Mouse (Mus musculus) naive thymus-derived CD4-positive, alpha-beta T cell, adult 2 months (primary cell): ENCODE results near the gene Gm28372.
"Not testable (repeated sequence)": the region's sequence is repeated elsewhere in the genome, so short reads cannot be mapped to it uniquely, and the experiment has no call there.

ENCODE experiments used
- DNase-seq: peaks from one replicate; pipeline ENCODE4 v3.0.0-alpha.2; 2011; ENCODE audit warnings: low read depth

The Gm28372 gene

GRCm38 (mm10) chr2:130404939-130405338, at the start of gene Gm28372, which contains the start of gene 1700020A23Rik:
TSS of gene Gm28372 (plus strand) at chr2:130405239.
TSS of gene 1700020A23Rik (plus strand) at chr2:130405259.
- no peak for DNase-seq

GRCm38 (mm10) chr2:130357551-130357950, 47.5 kb upstream of the Gm28372 start:
- DNase-seq: no peak

- no peak for DNase-seq
Observed at GRCm38 (mm10) chr2:130358852-130359251, 46.2 kb upstream of the Gm28372 start.

- no peak for DNase-seq
Observed at GRCm38 (mm10) chr2:130362511-130363026, 42.5 kb upstream of the Gm28372 start.

GRCm38 (mm10) chr2:130365211-130366094, 39.6 kb upstream of the Gm28372 start:
- no peak for DNase-seq

GRCm38 (mm10) chr2:130367386-130367785, 37.7 kb upstream of the Gm28372 start:
- DNase-seq: no peak

GRCm38 (mm10) chr2:130373026-130373425, 32.0 kb upstream of the Gm28372 start:
- not testable (repeated sequence) for DNase-seq

- DNase-seq: no peak
Observed at GRCm38 (mm10) chr2:130374951-130375350, 30.1 kb upstream of the Gm28372 start.

GRCm38 (mm10) chr2:130383205-130383604, 21.8 kb upstream of the Gm28372 start:
- no peak for DNase-seq

- no peak for DNase-seq
Observed at GRCm38 (mm10) chr2:130383895-130384294, 21.1 kb upstream of the Gm28372 start.

GRCm38 (mm10) chr2:130386212-130386611, 18.8 kb upstream of the Gm28372 start:
- no peak for DNase-seq

GRCm38 (mm10) chr2:130388796-130389195, 16.2 kb upstream of the Gm28372 start:
- peak; percentile 10 for DNase-seq

GRCm38 (mm10) chr2:130390993-130391625, 13.9 kb upstream of the Gm28372 start:
- no peak for DNase-seq

GRCm38 (mm10) chr2:130392836-130393235, 12.2 kb upstream of the Gm28372 start:
- no peak for DNase-seq

- DNase-seq: no peak
Observed at GRCm38 (mm10) chr2:130395696-130396095, 9.3 kb upstream of the Gm28372 start.

GRCm38 (mm10) chr2:130397186-130397985, 7.7 kb upstream of the Gm28372 start, which contains the start of gene Cpxm1:
TSS of gene Cpxm1 (minus strand) at chr2:130397574.
- no peak for DNase-seq

GRCm38 (mm10) chr2:130398091-130398490, 6.9 kb upstream of the Gm28372 start:
- no peak for DNase-seq

- DNase-seq: no peak
Observed at GRCm38 (mm10) chr2:130400046-130400445, 5.0 kb upstream of the Gm28372 start.

- no peak for DNase-seq
Observed at GRCm38 (mm10) chr2:130401891-130402290, 3.1 kb upstream of the Gm28372 start.

GRCm38 (mm10) chr2:130406178-130406577, 1.1 kb downstream of the Gm28372 start, which contains the start of gene Tmem239:
TSS of gene Tmem239 (plus strand) at chr2:130406478.
- no peak for DNase-seq

- DNase-seq: no peak
Observed at GRCm38 (mm10) chr2:130408194-130408593, 3.2 kb downstream of the Gm28372 start.
